Mouse (Mus musculus) CH12.LX (cell line): ENCODE data around the gene AI854703. TPM values are rescaled to one million over a fixed set of nuclear protein-coding genes. Genes with fewer than 3 reads are reported as not detected.

Experiments used
- DNase-seq: peaks from one replicate; pipeline ENCODE4 v3.0.0-alpha.2; 2013; ENCODE audit errors: extremely low read depth
- H3K27ac ChIP-seq: 2 replicates; pipeline ENCODE4 v1.5.1; 2012; ENCODE audit warnings: low read depth, mild to moderate bottlenecking, control low read depth, moderate library complexity; ENCODE audit not compliant: insufficient read depth
- H3K27me3 ChIP-seq: replicated peaks from 2 replicates; pipeline ENCODE3; 2012; ENCODE audit warnings: inconsistent platforms
- H3K36me3 ChIP-seq, 2 experiments: replicated peaks in 1 of 2; 2 replicates each; pipeline versions ENCODE3 to v1.6.1; 2012; ENCODE audit warnings: inconsistent platforms in 1 of 2, low read length in 1 of 2, mild to moderate bottlenecking in 1 of 2, mixed read lengths in 1 of 2, moderate library complexity in 1 of 2; ENCODE audit not compliant: control insufficient read depth in 1 of 2, insufficient read depth in 1 of 2
- H3K4me1 ChIP-seq, 2 experiments: 2 replicates each; pipeline ENCODE4 v1.6.1; 2012; ENCODE audit warnings: inconsistent platforms in 1 of 2, moderate library complexity in 1 of 2; ENCODE audit not compliant: insufficient read depth in 2 of 2, control insufficient read depth in 1 of 2
- H3K4me2 ChIP-seq: 2 replicates; pipeline ENCODE4 v1.6.1; 2012; ENCODE audit warnings: low read depth, mild to moderate bottlenecking, control low read depth; ENCODE audit not compliant: poor library complexity, insufficient read depth, severe bottlenecking
- H3K4me3 ChIP-seq, 3 experiments: fragments of 150-350 bp in 1 of 3; sonication (generic) in 1 of 3; replicated peaks in 1 of 3; 2 replicates each; pipeline versions ENCODE3 to v1.5.1; 2011 to 2012; ENCODE audit warnings: low read depth in 2 of 3, low read length in 2 of 3, mild to moderate bottlenecking in 2 of 3, moderate library complexity in 2 of 3, control low read depth in 1 of 3, improper control_type of control experiment in 1 of 3, inconsistent platforms in 1 of 3, mixed read lengths in 1 of 3; ENCODE audit not compliant: poor library complexity in 1 of 3
- H3K79me2 ChIP-seq: replicated peaks from 2 replicates; pipeline ENCODE4 v1.6.1; 2012; ENCODE audit warnings: mild to moderate bottlenecking, moderate library complexity; ENCODE audit not compliant: control insufficient read depth, poor library complexity, insufficient read depth, severe bottlenecking; ENCODE audit errors: extremely low read depth
- H3K9ac ChIP-seq: 2 replicates; pipeline ENCODE4 v1.6.1; 2012; ENCODE audit warnings: low read depth, mild to moderate bottlenecking, control low read depth, moderate library complexity; ENCODE audit not compliant: insufficient read depth
- H3K9me3 ChIP-seq: replicated peaks from 2 replicates; pipeline ENCODE3; 2012; ENCODE audit warnings: low read length, inconsistent platforms, mixed read lengths
- BHLHE40 ChIP-seq: IDR thresholded peaks from 2 replicates; pipeline ENCODE4 v1.6.1; 2011; ENCODE audit warnings: mild to moderate bottlenecking, low read depth, low read length, improper control_type of control experiment
- CHD1 ChIP-seq: IDR thresholded peaks from 2 replicates; pipeline ENCODE4 v1.6.1; 2012; ENCODE audit warnings: low read depth, low read length, improper control_type of control experiment, inconsistent platforms
- CHD2 ChIP-seq: IDR thresholded peaks from 2 replicates; pipeline ENCODE4 v1.6.1; 2011; ENCODE audit warnings: low read length, improper control_type of control experiment
- CTCF ChIP-seq, 2 experiments: IDR thresholded peaks in 1 of 2; conservative IDR thresholded peaks in 1 of 2; 2 replicates each; pipeline ENCODE4 v1.5.1; 2011 to 2012; ENCODE audit warnings: low read depth in 2 of 2, low read length in 2 of 2, improper control_type of control experiment in 1 of 2, inconsistent platforms in 1 of 2, mild to moderate bottlenecking in 1 of 2, moderate library complexity in 1 of 2
- E2F4 ChIP-seq: IDR thresholded peaks from 2 replicates; pipeline ENCODE4 v1.6.1; 2011; ENCODE audit warnings: low read depth, low read length, improper control_type of control experiment; ENCODE audit not compliant: insufficient replicate concordance
- ELF1 ChIP-seq: IDR thresholded peaks from 2 replicates; pipeline ENCODE4 v1.6.1; 2014; ENCODE audit warnings: low read depth, mild to moderate bottlenecking, inconsistent platforms, low read length, improper control_type of control experiment
- EP300 ChIP-seq: IDR thresholded peaks from 2 replicates; pipeline ENCODE4 v1.6.1; 2011; ENCODE audit warnings: low read length, improper control_type of control experiment
- ETS1 ChIP-seq: conservative IDR thresholded peaks from 2 replicates; pipeline ENCODE4 v1.6.1; 2012; ENCODE audit warnings: low read depth, mild to moderate bottlenecking, inconsistent platforms, low read length, improper control_type of control experiment, moderate library complexity
- GABPA ChIP-seq: IDR thresholded peaks from 2 replicates; pipeline ENCODE4 v1.6.1; 2012; ENCODE audit warnings: low read depth, low read length, improper control_type of control experiment, inconsistent platforms; ENCODE audit not compliant: insufficient replicate concordance
- HCFC1 ChIP-seq: IDR thresholded peaks from 2 replicates; pipeline ENCODE4 v1.6.1; 2012; ENCODE audit warnings: low read depth, mild to moderate bottlenecking, inconsistent platforms, low read length, improper control_type of control experiment
- IRF4 ChIP-seq: IDR thresholded peaks from 2 replicates; pipeline ENCODE4 v1.6.1; 2014; ENCODE audit warnings: low read depth, mild to moderate bottlenecking, inconsistent platforms, low read length, improper control_type of control experiment
- JUN ChIP-seq: IDR thresholded peaks from 2 replicates; pipeline ENCODE4 v1.6.1; 2011; ENCODE audit warnings: low read depth, mild to moderate bottlenecking, low read length, improper control_type of control experiment, moderate library complexity; ENCODE audit not compliant: insufficient read depth
- JUND ChIP-seq: conservative IDR thresholded peaks from 2 replicates; pipeline ENCODE4 v1.6.1; 2011; ENCODE audit warnings: low read depth, low read length, improper control_type of control experiment
- KAT2A ChIP-seq: IDR thresholded peaks from 2 replicates; pipeline ENCODE4 v1.6.1; 2012; ENCODE audit warnings: low read length, improper control_type of control experiment, inconsistent platforms; ENCODE audit not compliant: insufficient replicate concordance
- MAFK ChIP-seq: IDR thresholded peaks from 2 replicates; pipeline ENCODE4 v1.6.1; 2011; ENCODE audit warnings: low read length, improper control_type of control experiment; ENCODE audit not compliant: insufficient replicate concordance
- MAX ChIP-seq: IDR thresholded peaks from 2 replicates; pipeline ENCODE4 v1.6.1; 2011; ENCODE audit warnings: low read length, improper control_type of control experiment
- MAZ ChIP-seq: IDR thresholded peaks from 2 replicates; pipeline ENCODE4 v1.6.1; 2012; ENCODE audit warnings: low read depth, mild to moderate bottlenecking, inconsistent platforms, low read length, improper control_type of control experiment, moderate library complexity
- MEF2A ChIP-seq: IDR thresholded peaks from 2 replicates; pipeline ENCODE4 v1.6.1; 2014; ENCODE audit warnings: low read depth, mild to moderate bottlenecking, inconsistent platforms, low read length, improper control_type of control experiment, borderline replicate concordance
- MXI1 ChIP-seq: IDR thresholded peaks from 2 replicates; pipeline ENCODE4 v1.6.1; 2011; ENCODE audit warnings: mild to moderate bottlenecking, low read depth, low read length, improper control_type of control experiment
- NELFE ChIP-seq: IDR thresholded peaks from 2 replicates; pipeline ENCODE4 v1.6.1; 2011; ENCODE audit warnings: low read depth, low read length, improper control_type of control experiment
- NRF1 ChIP-seq: IDR thresholded peaks from 2 replicates; pipeline ENCODE4 v1.6.1; 2014; ENCODE audit warnings: low read depth, mild to moderate bottlenecking, inconsistent platforms, low read length, improper control_type of control experiment, moderate library complexity
- PAX5 ChIP-seq: IDR thresholded peaks from 2 replicates; pipeline ENCODE4 v1.6.1; 2012; ENCODE audit warnings: low read length, inconsistent platforms, mixed read lengths
- POLR2A ChIP-seq: IDR thresholded peaks from 2 replicates; pipeline ENCODE4 v1.6.1; 2011; ENCODE audit warnings: low read depth, mild to moderate bottlenecking, improper control_type of control experiment, low read length
- POLR2AphosphoS2 ChIP-seq: IDR thresholded peaks from 2 replicates; pipeline ENCODE4 v1.6.1; 2011; ENCODE audit warnings: low read depth, low read length, improper control_type of control experiment
- RAD21 ChIP-seq: IDR thresholded peaks from 2 replicates; pipeline ENCODE4 v1.6.1; 2011; ENCODE audit warnings: low read depth, mild to moderate bottlenecking, low read length, improper control_type of control experiment, moderate library complexity
- RCOR1 ChIP-seq: conservative IDR thresholded peaks from 2 replicates; pipeline ENCODE4 v1.6.1; 2012; ENCODE audit warnings: low read depth, mild to moderate bottlenecking, inconsistent platforms, low read length, improper control_type of control experiment
- SIN3A ChIP-seq: IDR thresholded peaks from 2 replicates; pipeline ENCODE4 v1.6.1; 2012; ENCODE audit warnings: low read length, improper control_type of control experiment, inconsistent platforms
- SMC3 ChIP-seq: IDR thresholded peaks from 2 replicates; pipeline ENCODE4 v1.6.1; 2011; ENCODE audit warnings: low read depth, low read length, improper control_type of control experiment
- TBP ChIP-seq: conservative IDR thresholded peaks from 2 replicates; pipeline ENCODE4 v1.6.1; 2011; ENCODE audit warnings: low read depth, low read length, improper control_type of control experiment
- TCF12 ChIP-seq: IDR thresholded peaks from 2 replicates; pipeline ENCODE4 v1.6.1; 2014; ENCODE audit warnings: low read depth, mild to moderate bottlenecking, inconsistent platforms, low read length, improper control_type of control experiment
- UBTF ChIP-seq: IDR thresholded peaks from 2 replicates; pipeline ENCODE4 v1.6.1; 2012; ENCODE audit warnings: low read depth, mild to moderate bottlenecking, inconsistent platforms, low read length, improper control_type of control experiment, moderate library complexity
- USF1 ChIP-seq: IDR thresholded peaks from 2 replicates; pipeline ENCODE4 v1.6.1; 2014; ENCODE audit warnings: low read depth, mild to moderate bottlenecking, inconsistent platforms, low read length, improper control_type of control experiment
- USF2 ChIP-seq: conservative IDR thresholded peaks from 2 replicates; pipeline ENCODE4 v1.6.1; 2011; ENCODE audit warnings: low read depth, low read length, improper control_type of control experiment
- ZC3H11A ChIP-seq: IDR thresholded peaks from 2 replicates; pipeline ENCODE4 v1.6.1; 2012; ENCODE audit warnings: low read depth, mild to moderate bottlenecking, inconsistent platforms, low read length, improper control_type of control experiment
- ZKSCAN1 ChIP-seq: IDR thresholded peaks from 2 replicates; pipeline ENCODE4 v1.6.1; 2012; ENCODE audit warnings: low read depth, inconsistent platforms, low read length, improper control_type of control experiment, borderline replicate concordance
- ZMIZ1 ChIP-seq: IDR thresholded peaks from 2 replicates; pipeline ENCODE4 v1.6.1; 2012; ENCODE audit warnings: low read depth, mild to moderate bottlenecking, inconsistent platforms, low read length, improper control_type of control experiment
- ZNF384 ChIP-seq: IDR thresholded peaks from 2 replicates; pipeline ENCODE4 v1.6.1; 2012; ENCODE audit warnings: low read depth, low read length, improper control_type of control experiment, inconsistent platforms
- dilution Hi-C: fragments of 300-500 bp; cut with MboI; formaldehyde crosslinking; loops from 2 replicates; pipeline ENCODE4 v1.14.3; 2020; ENCODE audit warnings: low sequenced_read_pairs; ENCODE audit not compliant: extremely low pct_unique_long_range_greater_than_20kb, extremely low pct_ligation_motif_present
- in situ Hi-C: fragments of 300-500 bp; cut with MboI; formaldehyde crosslinking; loops from 3 replicates; pipeline ENCODE4 v1.14.3; 2019; ENCODE audit warnings: low sequenced_read_pairs, low pct_ligation_motif_present, low pct_unique_long_range_greater_than_20kb, mixed read lengths
- polyA plus RNA-seq: library from polyadenylated mRNA; unstranded; fragments of >175 nt; gene quantifications from 2 replicates; pipeline ENCODE4 v1.2.1, GENCODE M21; 2012; ENCODE audit warnings: low read depth; ENCODE audit not compliant: insufficient read length
- total RNA-seq, 2 experiments: library from RNA; depleted of rRNA; stranded (reverse); fragments of 300-350 nt in 1 of 2; fragments of >200 nt in 1 of 2; gene quantifications; 2 replicates each; pipeline ENCODE4 v1.2.3; 2012 to 2014

Gene AI854703
- total and polyA plus RNA-seq, 3 experiments = 2.1 to 5.3 (median 4.8) TPM

DNA sequence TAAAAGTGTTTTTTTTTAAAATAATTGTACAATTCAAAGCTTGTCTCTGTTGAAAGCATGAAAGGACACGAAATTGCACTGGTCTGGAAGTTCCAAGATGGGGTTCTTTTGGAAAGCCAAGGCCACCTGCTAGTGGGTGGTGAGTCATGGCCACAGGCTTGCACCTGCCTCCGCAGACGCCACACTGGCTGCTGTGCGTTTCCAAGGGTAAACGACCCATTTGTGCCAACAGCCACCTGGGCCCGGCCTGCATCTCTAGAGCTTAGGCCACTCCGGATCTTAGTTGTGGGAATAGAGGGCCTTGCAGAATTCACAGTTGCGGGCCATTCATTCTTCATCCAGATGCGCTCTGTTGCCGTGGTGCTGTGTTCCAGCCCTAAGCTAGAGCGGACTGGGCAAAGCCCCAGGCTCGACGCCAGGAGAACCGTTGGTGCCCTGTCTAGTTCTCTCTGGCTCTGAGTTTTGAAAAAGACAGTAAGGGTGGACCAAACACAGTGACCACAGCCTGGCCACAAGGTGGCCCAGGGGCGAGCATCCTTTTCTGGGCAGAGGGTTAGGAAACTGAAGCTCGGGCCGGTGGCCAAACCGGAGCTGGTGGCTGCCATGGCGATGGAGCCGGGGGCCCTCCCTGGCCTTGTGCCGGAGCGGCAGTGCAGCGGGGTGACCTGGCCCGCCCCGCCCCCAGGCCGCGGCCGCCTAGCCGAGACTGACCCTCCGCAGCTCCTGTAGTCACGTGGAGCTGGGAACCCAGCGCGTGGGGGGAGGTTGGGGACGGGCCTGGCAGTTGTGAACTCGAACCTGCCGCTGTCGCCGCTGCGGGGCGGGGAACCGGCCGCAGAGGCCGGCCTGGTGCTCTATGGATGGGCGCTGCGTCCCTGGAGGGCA, 33.2 kb upstream of the AI854703 start, which contains the start of the genes Repin1 and Gm44965:
Gene Repin1, plus strand, starts transcription at position 726 of the 885 bp plus-strand sequence.
Gene Gm44965, plus strand, starts transcription at position 784 of the 885 bp plus-strand sequence.
- Histone ChIP-seq H3K79me2 (peaks cover 23% of the 10 kb centered on the region), H3K9ac (peak within 1 kb of the TSS; percentile 92), H3K36me3 (peaks cover 22 to 30% of the 10 kb centered on the region in 2 experiments), H3K9me3 (peaks cover 3% of the 10 kb centered on the region), H3K27ac (peak within 1 kb of the TSS; percentile 63), H3K4me3 (peak within 1 kb of the TSS; percentile 82 to 97 (median 84)), H3K27me3 (no peaks in the 10 kb centered on the region), H3K4me1 (peaks cover 3 to 18% of the 10 kb centered on the region in 2 experiments; a peak in 3 of 4 replicates), H3K4me2 (peak within 1 kb of the TSS; percentile 64)
- DNase-seq = peak; percentile 79
- dilution Hi-C loops (no loop called here), in situ Hi-C loops (no loop called here)
- TF ChIP-seq TBP (no peak; the same call in 1 of the 2 replicates), USF1 (peak; percentile 97), RCOR1 (no peak), PAX5 (no peak), RAD21 (no peak), CHD1 (no peak), ZMIZ1 (peak; percentile 63; the same call in 1 of the 2 replicates), MAX (peak; percentile 94), ZNF384 (no peak), NRF1 (0 out of 2 replicates have a peak, but pooled peaks have one; percentile 34), POLR2A (peak; percentile 77; the same call in 1 of the 2 replicates), EP300 (peak; percentile 47; the same call in 1 of the 2 replicates), SMC3 (no peak), JUN (no peak), NELFE (no peak; the same call in 1 of the 2 replicates), BHLHE40 (peak; percentile 94), MXI1 (peak; percentile 93), CTCF (conservative IDR thresholded peaks at IDR 0.05 in 1 of 2, IDR thresholded peaks at IDR 0.05 in 1 of 2; ENCODE audit: low read depth in 2 of 2, low read length in 2 of 2) (0 out of 4 replicates have a peak, but pooled peaks of 1 of the 2 experiments have one; percentile 19), ZC3H11A (no peak), MAZ (peak; percentile 92), HCFC1 (peak; percentile 85), ELF1 (peak; percentile 66; the same call in 1 of the 2 replicates), E2F4 (no peak), SIN3A (peak; percentile 32), USF2 (peak; percentile 85), ZKSCAN1 (no peak), GABPA (no peak), MAFK (no peak), IRF4 (peak; percentile 67; the same call in 1 of the 2 replicates), TCF12 (peak; percentile 86), UBTF (0 out of 2 replicates have a peak, but pooled peaks have one; percentile 24), MEF2A (peak; percentile 71; the same call in 1 of the 2 replicates), KAT2A (peak; percentile 80; the same call in 1 of the 2 replicates), ETS1 (peak; percentile 19), CHD2 (peak; percentile 90), POLR2AphosphoS2 (0 out of 2 replicates have a peak, but pooled peaks have one; percentile 49), JUND (no peak)
